Mouse (Mus musculus) mature B cell (primary cell): ENCODE measurements around the gene Mpdu1.
"Not testable (repeated sequence)": the region's sequence is repeated elsewhere in the genome, so short reads cannot be mapped to it uniquely, and the experiment has no call there.

Source experiments
- in situ Hi-C: fragments of 300-500 bp; cut with MboI; formaldehyde crosslinking; loops from 2 replicates; pipeline ENCODE4 v1.14.3; 2019

The Mpdu1 gene

GRCm38 (mm10) chr11:69621571-69622268 lies 40.7 kb downstream of the Mpdu1 start, which contains the start of gene Sat2:
Gene Sat2 (plus strand): TSS chr11:69622024.
- in situ Hi-C loops, result no loop called here

- in situ Hi-C loops, result no loop called here
These were observed 41.9 kb downstream of the Mpdu1 start for GRCm38 (mm10) chr11:69620394-69621081.

- in situ Hi-C loops, result no loop called here
These were observed 44.6 kb downstream of the Mpdu1 start, which contains the start of gene Shbg for GRCm38 (mm10) chr11:69617805-69618204. Gene Shbg (minus strand): TSS chr11:69617905.

GRCm38 (mm10) chr11:69616781-69617180 lies 45.7 kb downstream of the Mpdu1 start:
- in situ Hi-C loops, result no loop called here

GRCm38 (mm10) chr11:69614257-69614588 lies 48.2 kb downstream of the Mpdu1 start:
- in situ Hi-C loops, result not testable (repeated sequence)

GRCm38 (mm10) chr11:69613553-69614256 lies 48.7 kb downstream of the Mpdu1 start:
- in situ Hi-C loops, result no loop called here

GRCm38 (mm10) chr11:69610899-69611298 lies 51.5 kb downstream of the Mpdu1 start:
- in situ Hi-C loops, result no loop called here

GRCm38 (mm10) chr11:69609416-69609815 lies 53.0 kb downstream of the Mpdu1 start:
- in situ Hi-C loops, result no loop called here

GRCm38 (mm10) chr11:69608525-69608924 lies 53.9 kb downstream of the Mpdu1 start:
- in situ Hi-C loops, result no loop called here

GRCm38 (mm10) chr11:69606832-69607231 lies 55.6 kb downstream of the Mpdu1 start:
- in situ Hi-C loops, result no loop called here
